Mouse (Mus musculus): Measurements from ENCODE around the gene Prkca.
A peak's percentile ranks its signal among the peaks of the same experiment; 100 is the strongest.

Gene Prkca

DNA sequence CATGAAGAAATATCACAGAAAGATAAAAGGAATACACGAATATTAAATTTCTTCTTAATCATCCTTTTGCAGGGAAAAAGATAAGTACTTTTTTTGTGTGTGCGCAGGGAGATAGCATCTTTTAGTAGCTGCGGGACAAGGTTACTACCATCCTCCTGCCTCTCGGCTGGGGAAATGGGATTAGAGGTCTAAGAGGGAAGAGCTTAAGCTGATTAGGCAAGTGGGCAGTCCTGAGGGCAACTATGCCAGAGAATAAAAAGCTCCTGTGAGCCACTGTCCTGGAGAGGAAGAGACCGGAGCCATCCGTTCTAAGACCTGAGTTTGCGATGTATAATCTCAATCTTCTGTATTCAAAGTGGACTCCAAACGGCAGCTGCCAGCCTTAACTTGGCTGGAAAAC, 45.8 kb downstream of the Prkca start:
- no peak for DNase-seq (ENCODE audit: low read depth, low spot score)

DNA sequence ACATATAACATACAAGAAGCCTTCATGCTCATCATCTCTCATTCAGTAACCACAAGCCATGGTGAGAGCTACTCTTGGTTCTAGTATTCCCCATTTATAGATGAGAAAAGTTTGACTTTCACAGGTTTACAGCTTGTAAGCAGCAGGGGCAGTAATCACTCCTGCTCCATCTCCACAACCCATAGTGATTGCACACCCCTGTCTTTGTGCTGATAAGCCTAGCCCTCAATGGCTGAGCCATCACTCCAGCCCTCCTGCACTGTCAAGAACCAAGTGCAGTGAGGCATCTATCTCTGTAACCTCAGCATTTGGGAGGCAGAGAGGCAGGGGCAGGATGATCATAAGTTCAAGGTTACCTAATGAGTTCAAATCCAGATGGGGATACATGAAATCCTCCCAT, 48.4 kb downstream of the Prkca start:
- no peak for DNase-seq (ENCODE audit: low read depth, low spot score)

DNA sequence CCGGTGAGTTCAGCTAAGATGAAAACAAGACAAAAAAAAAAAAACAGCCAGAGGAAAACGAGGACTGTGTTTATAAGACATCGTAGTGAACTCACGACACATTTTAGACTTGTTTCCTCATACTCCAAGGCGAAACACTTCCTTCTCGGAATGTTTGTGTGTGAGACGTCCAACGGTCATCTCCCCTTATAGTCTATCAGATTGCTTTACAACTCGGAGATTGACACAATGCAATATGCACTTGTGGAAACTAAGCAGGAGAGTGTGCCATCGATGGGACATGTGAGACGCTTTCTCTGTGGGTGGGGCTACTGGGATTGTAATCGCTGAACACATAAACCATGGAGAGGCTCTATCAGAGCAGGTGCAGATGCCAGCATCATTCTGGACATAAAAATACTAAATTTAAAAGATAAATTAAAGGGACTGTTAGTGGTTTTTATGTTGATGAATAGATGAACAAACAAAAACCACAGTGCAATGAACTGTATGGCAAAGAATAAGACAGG, 49.4 kb downstream of the Prkca start:
- no peak for DNase-seq (ENCODE audit: low read depth, low spot score)

DNA sequence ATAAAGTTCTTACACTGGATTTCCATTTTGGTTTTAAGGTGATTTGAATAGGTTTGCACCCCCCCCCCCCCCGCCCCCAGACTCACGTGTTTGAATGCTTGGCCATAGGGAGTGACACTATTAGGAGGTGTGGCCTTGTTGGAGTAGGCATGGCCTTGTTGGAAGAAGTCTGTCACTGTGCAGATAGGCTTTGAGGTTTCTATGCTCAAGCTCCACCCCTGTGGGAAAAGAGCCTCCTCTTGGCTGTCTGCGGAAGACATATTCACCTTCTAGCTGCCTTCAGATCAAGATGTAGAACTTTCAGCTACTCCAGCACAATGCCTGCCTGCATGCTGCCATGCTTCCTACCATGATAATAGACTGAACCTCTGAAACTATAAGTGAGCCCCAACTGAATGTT, 49.9 kb downstream of the Prkca start:
- DNase-seq (ENCODE audit: low read depth, low spot score): no peak

DNA sequence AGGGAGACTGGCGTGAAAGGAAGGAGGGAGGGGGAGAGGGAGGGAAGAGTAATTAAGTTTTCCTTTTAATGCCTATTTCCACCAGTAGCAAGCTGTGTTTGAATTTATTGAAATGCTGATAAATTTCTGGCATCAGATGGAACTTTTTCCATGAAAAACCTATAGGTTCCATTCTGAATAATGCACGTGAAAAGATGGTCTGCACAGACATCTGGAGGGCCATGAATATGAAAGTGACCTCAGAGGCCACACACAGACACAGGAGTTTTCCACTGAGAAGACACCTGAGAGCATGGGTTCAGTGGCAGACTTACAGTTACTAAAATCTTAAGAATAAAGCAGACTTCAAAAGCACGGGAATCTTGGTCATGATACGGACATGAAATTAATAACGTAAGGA, 54.5 kb downstream of the Prkca start:
- DNase-seq (ENCODE audit: low read depth, low spot score): no peak

DNA sequence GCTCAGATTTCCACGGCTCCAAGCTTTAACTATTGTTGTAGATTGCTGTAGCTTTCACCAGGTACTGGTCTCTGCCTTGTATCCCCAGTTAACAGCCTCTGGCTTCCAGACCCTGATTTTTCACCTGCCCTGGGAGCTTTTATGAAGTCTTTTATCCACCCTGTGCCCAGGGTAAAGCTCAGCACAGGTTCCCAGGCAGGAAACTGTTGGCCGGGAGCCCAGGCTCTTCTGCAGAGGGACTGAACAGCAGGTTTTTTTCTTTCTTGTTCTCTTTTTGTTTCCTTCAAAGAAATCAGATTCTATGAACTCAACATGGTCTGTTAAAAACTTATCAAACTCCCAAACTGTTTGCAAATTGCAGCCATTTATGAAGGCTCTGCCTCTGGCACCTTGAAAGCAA, 56.4 kb downstream of the Prkca start:
- no peak for DNase-seq (ENCODE audit: low read depth, low spot score)

DNA sequence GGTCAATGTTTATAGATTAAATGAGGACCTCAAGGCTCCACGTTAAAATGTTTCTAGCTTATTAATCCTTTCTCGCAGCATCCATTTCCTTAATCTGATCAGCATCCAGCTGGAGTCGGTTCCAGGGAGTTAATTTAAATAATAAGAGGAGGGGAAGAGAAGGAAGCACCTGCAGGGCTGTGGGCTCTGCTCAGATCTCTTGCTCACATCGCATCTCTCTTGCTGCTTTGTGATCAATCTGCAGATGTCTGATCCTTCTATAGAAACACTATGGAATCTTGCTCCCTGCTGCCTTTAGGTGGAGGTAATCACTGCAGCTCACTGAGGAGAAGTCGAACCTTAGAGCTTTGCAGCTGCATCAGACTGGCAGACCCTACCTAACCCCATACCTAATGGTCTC, 58.7 kb downstream of the Prkca start:
- DNase-seq (ENCODE audit: low read depth, low spot score): no peak

DNA sequence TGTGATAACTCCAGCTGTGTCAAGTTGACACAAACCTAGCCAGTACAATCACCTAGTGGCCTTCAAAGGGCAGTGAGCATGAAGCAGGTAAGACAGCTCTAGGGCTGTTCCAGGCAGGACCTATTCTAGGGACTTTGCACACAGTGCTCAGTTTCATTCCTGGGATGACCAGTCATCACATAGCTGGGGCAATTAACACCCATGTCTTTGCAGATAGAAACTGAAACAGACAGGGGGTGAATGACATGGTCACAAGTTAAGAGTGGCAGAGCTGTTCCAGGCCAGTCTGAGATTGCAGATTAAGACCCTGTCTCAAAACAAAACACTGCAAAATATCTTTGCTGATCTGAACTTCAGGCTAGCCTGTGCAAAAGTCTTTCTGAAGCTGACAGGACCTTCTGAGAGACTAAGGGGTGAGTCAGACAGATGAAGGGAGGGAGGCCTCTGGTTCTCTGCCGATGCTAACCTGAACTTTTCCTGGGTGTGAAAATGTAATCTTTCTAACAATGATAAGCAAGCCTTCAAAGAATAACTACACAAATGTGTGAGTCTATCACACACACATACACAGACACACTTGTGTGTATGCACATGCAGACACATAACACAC, 60.8 kb downstream of the Prkca start:
- DNase-seq (ENCODE audit: low read depth, low spot score): no peak

DNA sequence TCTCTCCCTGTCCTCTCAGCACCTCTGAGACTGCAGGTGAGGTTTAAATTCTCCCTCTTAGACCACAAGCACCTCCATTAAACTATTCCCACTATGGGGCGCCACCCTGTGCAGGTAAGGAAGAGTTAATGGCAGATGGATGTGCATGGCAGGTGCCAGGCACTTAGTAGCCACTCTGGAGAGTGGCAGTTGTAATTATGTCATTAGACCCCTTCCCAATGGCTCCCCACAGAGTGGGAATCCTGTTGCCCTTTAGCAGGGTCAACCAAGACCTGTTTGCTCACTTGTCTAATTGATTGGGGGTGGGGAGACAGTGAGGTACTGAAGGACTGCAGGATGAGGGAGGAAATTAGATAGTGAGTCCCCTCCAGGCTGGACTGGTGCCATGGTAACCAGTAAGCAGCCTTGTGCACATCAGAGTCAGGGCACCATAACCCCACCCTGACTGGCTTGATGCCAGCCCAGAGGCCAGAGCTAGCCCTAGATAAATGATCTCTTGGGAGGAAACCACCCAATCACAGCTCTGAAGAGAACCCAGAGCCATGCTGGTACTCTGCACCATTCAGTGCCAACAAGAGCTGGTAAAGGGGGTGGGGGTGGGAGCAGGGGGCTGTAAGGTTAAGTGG, 63.9 kb downstream of the Prkca start:
- DNase-seq (ENCODE audit: low read depth, low spot score): no peak

DNA sequence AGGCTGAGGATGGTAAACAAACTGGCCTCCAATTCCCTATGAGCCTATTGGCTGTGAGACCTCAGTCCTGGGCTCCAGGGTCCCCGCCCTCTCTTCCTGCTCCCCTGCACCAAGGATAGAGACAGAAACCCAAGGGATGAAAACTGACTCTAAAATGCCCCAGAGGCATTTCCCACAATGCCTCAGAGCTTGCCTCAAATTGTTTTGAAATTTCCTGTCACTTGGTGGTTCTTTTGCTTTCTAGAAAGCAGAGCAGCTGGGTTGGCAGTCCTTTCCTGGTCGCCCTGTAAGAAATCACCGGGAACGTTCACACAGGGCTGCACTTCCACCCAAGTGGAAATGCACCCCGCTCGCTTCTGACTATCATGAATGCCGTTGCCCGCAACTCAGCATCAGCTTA, 66.6 kb downstream of the Prkca start:
- DNase-seq (ENCODE audit: low read depth, low spot score): no peak

DNA sequence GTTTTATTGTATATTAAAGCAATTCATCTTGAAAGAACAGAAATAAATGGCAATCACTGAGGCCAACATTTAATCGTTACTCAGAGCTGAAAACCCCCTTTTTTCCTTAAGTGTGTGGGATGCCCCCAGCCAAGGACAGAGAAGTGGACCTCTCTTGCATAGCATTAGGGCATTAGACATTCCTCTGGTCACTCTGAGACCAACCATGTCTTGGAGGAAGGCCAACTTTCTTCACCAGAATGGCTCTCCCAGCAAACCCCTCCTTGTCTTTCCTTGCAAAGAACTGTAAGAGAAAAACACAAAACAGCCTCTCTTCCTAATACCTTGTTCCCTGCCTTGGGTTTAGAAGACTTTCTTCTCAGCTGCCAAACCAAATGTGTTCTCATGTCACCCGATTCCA, 67.6 kb downstream of the Prkca start:
- no peak for DNase-seq (ENCODE audit: low read depth, low spot score)

DNA sequence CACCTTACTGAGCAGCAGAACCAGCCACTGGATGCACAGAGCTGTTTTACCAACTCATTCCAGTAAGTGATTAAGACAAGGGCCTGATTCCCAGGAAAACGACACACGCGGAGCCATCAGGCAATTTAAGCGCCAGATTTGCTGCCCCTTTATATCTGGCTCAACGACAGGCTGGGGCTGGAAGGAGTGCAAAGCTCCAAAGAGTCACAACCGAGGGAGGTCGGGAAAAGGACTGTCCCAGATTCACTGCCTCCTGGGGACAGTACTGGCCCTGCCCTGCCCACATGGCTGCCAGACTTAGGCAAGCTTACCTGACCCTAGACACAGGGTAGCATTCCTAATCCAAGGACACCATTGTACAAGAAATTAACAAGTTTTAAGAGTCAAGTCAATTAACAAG, 69.7 kb downstream of the Prkca start:
- DNase-seq (ENCODE audit: low read depth, low spot score): no peak

DNA sequence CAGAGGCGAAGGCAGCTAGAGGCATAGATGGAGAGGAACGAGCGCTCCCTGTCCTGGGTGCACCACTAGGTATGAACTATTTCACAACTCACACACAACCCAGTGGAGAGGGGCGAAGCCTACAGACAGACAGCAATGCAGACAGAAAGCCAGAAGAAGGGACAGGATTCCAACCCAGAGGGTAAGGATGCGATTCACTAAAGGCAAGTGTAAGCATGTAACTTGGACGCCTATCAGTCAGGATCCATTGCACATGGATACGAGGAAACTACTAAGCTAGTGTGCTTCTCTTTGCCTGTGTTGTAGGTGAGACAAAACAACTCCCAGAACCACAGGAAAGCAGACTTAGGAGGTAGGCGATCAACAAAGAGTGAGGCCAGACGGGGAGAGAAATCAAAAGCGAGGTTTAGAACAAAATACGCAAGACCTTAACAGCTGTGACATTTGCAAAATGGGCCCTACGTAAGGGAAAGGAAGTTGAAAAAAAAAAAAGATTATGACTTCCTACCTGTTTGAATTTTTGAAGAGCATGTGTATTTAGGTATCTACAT, 70.2 kb downstream of the Prkca start:
- DNase-seq (ENCODE audit: low read depth, low spot score): no peak

DNA sequence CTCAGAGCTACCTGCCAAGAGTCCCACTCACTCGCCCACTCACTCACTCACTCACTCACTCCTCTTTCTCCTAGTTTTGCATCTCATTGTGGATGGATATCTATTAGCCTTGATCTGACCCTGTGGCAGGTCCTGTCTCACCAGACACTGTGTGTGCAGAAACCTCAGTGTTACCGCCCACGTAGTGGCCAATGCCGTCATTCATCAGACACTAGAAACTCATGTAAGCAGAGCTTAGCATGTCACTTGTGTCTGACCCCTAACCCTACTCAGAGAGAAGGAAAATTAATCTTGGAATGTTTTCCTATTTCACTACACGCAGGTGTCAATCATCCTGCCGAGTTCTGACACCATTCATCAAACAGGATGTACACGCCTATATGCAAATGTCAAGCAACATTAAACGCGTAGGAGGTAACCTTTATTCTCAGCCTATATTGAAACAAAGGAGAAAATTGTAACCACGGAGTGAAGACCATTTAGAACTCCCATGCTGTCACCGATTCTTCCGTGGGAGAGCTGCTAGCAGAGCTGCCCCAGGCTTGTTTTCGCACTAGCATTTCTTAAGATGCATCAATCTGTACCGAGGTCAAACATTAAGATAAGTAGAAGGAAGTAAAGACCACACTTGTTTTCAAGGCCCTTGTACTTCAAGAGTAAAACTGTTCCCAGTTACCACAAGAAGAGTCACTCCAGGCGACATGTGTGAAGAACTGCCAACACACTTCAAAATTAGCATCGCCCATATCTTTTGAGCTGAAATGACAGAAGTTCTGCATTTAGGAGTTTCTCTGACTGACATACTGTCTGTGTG, 70.9 kb downstream of the Prkca start:
- no peak for DNase-seq (ENCODE audit: low read depth, low spot score)

DNA sequence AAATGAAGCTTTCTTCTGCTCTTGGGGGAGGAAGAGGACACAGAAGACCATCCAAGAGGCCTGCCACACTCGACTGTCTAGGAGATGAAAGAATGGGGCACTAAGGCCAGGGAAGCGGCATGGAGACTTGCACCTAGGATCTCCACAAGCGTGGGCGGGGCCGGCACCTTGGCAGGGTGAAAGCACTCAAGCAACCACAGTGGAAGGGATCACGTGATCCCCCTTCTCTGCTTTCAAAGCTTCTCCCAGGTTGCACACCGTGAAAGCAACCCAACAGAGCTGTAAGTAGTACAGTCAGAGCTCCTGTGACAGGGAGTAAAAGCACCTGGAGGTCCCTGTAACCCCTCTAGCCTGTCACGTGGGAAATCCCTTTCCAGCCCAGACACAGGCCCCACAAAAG, 72.4 kb downstream of the Prkca start:
- no peak for DNase-seq (ENCODE audit: low read depth, low spot score)

DNA sequence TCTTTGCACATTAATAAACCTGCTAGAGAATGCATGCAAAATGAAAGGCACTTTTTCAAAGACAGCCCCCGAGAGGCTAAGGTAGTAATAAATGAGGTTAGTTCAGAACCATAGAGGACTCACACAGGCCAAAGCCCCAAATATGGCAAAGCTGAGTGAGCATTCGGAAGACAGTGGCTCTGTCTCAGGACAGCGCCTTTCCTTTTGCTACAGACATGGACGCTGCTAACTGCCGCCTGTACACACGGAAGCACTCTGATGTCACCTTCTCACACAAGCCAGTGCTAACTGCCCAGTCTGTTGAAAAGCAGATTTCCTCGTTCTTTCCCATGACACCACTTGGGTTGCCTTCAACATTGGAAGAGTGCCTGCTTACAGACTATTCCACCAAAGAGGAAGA, 74.2 kb downstream of the Prkca start:
- no peak for DNase-seq (ENCODE audit: low read depth, low spot score)

DNA sequence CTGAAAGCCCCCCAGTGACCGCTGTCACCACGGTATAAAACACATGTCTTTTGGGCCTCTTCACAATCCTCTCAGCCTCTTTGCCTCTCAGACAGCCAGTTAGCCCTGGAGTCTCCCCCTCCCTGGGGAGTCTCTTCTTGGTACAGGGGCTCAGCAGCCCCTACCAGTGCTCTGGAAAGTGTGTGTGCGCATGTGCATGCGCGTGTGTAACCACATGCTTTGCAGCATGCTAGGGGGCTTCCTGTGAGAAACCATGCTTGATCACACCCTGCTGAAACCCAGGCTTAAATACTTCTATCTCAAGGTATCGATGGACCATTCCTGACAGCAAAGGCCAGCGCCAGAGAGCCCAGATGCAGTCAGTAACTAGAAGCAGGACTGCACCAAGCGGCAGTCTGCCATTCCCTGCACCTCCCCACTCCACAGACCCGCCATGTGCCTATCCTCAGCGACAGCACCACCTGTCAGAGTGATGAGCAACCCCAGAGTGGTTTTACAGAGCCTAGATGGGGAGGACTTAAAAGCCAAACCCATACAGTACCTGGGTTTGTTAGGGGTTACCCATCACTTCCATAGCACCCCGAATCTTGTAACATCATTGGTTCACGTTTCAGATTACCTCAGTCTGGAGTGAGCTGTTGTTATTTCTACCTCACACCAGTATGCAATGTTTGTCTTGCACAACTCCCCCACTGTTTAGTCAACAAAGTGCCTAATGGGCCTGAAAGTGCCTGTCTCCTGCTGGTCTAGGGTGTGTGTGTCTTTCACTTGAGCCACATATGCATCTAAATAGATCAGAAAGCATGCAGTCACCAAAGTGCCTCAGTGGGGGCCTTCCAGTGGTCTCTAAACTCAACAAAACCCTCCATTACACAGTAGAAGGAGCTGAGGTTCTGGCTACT, 75.1 kb downstream of the Prkca start:
- no peak for DNase-seq (ENCODE audit: low read depth, low spot score)

DNA sequence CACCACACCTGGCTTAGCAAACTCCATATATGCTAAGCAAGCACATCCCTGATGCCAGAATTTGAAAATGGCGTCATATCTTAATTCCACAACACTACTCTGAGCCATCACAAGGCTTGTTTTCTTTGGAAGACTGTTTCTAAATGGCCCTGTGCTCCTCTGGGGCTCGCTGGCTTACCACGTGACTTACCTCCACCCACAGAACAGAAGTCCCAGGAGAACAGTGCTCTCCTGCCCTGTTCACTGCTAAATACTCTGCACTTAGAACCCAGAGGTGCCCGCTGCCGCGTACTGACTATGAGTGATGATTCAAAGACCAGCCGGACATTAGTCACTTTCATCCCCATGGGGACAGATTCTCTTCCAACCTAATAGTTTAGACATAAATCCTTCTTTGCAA, 75.9 kb downstream of the Prkca start:
- no peak for DNase-seq (ENCODE audit: low read depth, low spot score)

DNA sequence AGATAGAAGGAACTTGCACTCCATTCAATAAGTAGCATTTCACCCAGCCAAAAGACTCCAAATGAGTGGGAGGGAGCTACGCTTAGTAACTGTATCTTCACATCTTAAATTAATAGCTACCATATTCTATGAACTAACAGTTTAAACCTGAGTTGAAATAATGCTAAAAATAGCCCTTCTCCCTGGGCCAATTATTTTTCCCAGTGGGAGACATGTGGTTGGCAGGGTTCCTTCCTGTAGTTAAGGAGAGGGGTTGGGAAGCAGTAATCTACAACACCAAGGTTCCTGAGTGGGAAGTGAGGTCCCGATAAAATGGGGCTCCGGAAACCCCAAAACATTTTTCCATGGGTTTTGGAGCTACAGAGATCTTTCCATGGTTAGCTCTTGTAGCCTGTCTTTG, 76.7 kb downstream of the Prkca start:
- no peak for DNase-seq (ENCODE audit: low read depth, low spot score)

DNA sequence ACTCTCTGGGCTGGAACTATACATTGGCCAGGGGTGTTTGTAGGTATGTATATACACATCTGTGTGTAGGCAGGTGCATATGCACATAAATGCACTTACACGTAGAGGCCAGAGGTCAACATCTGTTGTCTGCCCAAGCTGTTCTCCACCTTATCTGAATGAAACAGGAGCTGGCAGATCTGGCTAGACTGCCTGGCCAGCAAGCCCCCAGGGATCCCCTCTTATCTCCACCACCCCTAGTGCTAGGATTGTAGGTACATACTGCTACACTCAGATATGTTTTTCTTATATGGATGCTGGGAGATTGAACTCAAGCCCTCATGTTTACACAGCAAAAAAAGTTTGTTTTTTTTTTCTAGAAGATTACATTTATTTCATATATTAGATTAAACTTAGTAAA, 79.9 kb downstream of the Prkca start:
- no peak for DNase-seq (ENCODE audit: low read depth, low spot score)

DNA sequence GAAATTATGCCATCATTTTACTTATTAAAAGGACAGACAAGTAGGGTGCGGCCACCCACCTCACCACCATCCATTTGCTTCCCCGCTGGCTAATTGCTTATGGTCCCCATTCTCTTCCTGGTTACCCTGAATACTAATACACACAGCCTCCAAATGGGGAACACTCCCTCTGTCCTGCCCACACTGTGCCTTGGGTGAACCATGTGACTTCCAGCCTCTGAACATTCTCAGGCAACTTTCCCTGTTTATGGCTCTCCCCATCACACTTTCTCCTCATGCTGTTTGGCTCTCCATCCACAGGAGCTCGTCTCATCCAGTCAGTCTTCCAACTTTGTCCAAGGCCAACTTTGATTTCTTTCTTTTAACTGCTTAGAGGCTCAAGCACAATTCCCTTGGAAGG, 80.3 kb downstream of the Prkca start:
- no peak for DNase-seq (ENCODE audit: low read depth, low spot score)

DNA sequence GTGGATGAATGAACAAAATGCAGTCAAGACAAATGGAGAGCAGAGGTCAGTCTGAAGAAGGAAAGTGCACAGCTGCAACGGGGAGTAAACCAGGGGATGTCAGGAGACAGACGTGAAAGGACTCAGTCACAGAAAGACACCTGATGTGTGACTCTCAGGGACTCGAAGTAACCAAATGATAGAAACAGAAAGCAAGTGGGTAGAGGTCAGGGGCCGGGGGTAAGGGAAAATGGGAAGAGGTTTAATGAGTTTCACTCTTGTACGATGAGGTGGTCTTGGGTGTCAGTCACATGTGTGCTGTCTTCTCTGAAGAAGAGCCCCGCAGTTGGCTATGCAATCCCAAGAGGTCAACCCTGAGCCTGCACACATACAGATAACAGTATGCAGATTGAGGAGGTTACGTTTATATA, 82.0 kb downstream of the Prkca start:
- DNase-seq (ENCODE audit: low read depth, low spot score): peak; percentile 38

Data from A20 (cell line).